Mouse (Mus musculus) MEL-GATA-1-ER (cell line): ENCODE data around the gene Dph2.

Experiments
- DNase-seq: peaks from one replicate; pipeline ENCODE4 v3.0.0-alpha.2; 2012; ENCODE audit warnings: low read depth; ENCODE audit errors: extremely low read depth

The Dph2 gene

GRCm38 (mm10) chr4:117839366-117839765 is 52.5 kb downstream of the Dph2 start:
- DNase-seq, result no peak
